ENCODE assay signal across 18 mouse cellular contexts in genomic region chr14:77971355-77971754, GRCm38 (mm10).
"Had no signal": no experiment of that assay in that cellular context is flagged by ENCODE, and none has a peak within 500 bp of the region (broad histone marks: within the 10 kb centered on the region; RNA-seq: fewer than 3 reads in every experiment).

No protein-coding gene starts in this region.

- H3K4me1 ChIP-seq: limb, embryonic 15.5 days; liver, embryonic 12.5 days; midbrain, embryonic 10.5 days; midbrain, embryonic 13.5 days; midbrain, embryonic 15.5 days had no signal

- ATAC-seq: liver, embryonic 12.5 days; midbrain, embryonic 13.5 days; midbrain, embryonic 15.5 days had no signal

- H3K4me2 ChIP-seq: limb, embryonic 13.5 days; limb, embryonic 15.5 days; liver, embryonic 12.5 days; midbrain, embryonic 13.5 days; midbrain, embryonic 15.5 days; neural tube, embryonic 13.5 days; neural tube, embryonic 15.5 days had no signal

- H3K4me3 ChIP-seq: limb, embryonic 13.5 days; limb, embryonic 15.5 days; liver, embryonic 12.5 days; midbrain, embryonic 10.5 days; midbrain, embryonic 13.5 days; midbrain, embryonic 15.5 days; myocyte; neural tube, embryonic 13.5 days; neural tube, embryonic 15.5 days had no signal

- DNase-seq: lung, postnatal 4 days; right cerebral cortex, adult 18-20 months; right cerebral cortex, postnatal 25 days; right cerebral cortex, postnatal 4 days; spleen, adult 18-20 months; thymus, adult 18-20 months; thymus, postnatal 14 days; thymus, postnatal 36 days had no signal

- H3K27ac ChIP-seq: limb, embryonic 13.5 days; limb, embryonic 15.5 days; liver, embryonic 12.5 days; liver, embryonic 14.5 days; midbrain, embryonic 10.5 days; midbrain, embryonic 13.5 days; midbrain, embryonic 15.5 days; neural tube, embryonic 13.5 days; neural tube, embryonic 15.5 days had no signal

- H3K9ac ChIP-seq: limb, embryonic 13.5 days; limb, embryonic 15.5 days; liver, embryonic 12.5 days; liver, embryonic 14.5 days; midbrain, embryonic 13.5 days; midbrain, embryonic 15.5 days; neural tube, embryonic 13.5 days; neural tube, embryonic 15.5 days had no signal

- H3K9me3 ChIP-seq: limb, embryonic 13.5 days; limb, embryonic 15.5 days; liver, embryonic 12.5 days; midbrain, embryonic 10.5 days; midbrain, embryonic 13.5 days; midbrain, embryonic 15.5 days; neural tube, embryonic 13.5 days; neural tube, embryonic 15.5 days had no signal

- H3K36me3 ChIP-seq: limb, embryonic 13.5 days; limb, embryonic 15.5 days; liver, embryonic 12.5 days; midbrain, embryonic 10.5 days; midbrain, embryonic 13.5 days; midbrain, embryonic 15.5 days; neural tube, embryonic 13.5 days; neural tube, embryonic 15.5 days had no signal

- H3K27me3 ChIP-seq: limb, embryonic 13.5 days; limb, embryonic 15.5 days; liver, embryonic 12.5 days; midbrain, embryonic 13.5 days; midbrain, embryonic 15.5 days; neural tube, embryonic 13.5 days; neural tube, embryonic 15.5 days had no signal
